Mouse (Mus musculus) lung, embryonic 16.5 days (tissue): ENCODE measurements around the gene Lrmda. TPM values are rescaled to one million over a fixed set of nuclear protein-coding genes. Genes with fewer than 3 reads are reported as not detected.

Source experiments
- ATAC-seq: fragments of 200-750 bp; cut with Nextera tagmentation; 2 replicates; pipeline ENCODE4 v1.8.0; 2017; ENCODE audit warnings: low read depth, mild to moderate bottlenecking, moderate library complexity
- H3K27ac ChIP-seq: fragments of 300-500 bp; sonication (generic); 2 replicates; pipeline ENCODE4 v1.5.1; 2014; ENCODE audit warnings: mild to moderate bottlenecking, control low read depth, low read length
- H3K27me3 ChIP-seq: fragments of 300-500 bp; sonication (generic); 2 replicates; pipeline ENCODE4 v1.6.1; 2014; ENCODE audit warnings: low read depth, low read length, mixed read lengths; ENCODE audit not compliant: control insufficient read depth, insufficient read depth
- H3K36me3 ChIP-seq: fragments of 300-500 bp; sonication (generic); 2 replicates; pipeline ENCODE4 v1.6.1; 2014; ENCODE audit warnings: low read length; ENCODE audit not compliant: control insufficient read depth, insufficient read depth
- H3K4me1 ChIP-seq: fragments of 300-500 bp; sonication (generic); replicated peaks from 2 replicates; pipeline ENCODE4 v1.6.1; 2014; ENCODE audit warnings: low read length, mixed read lengths; ENCODE audit not compliant: control insufficient read depth, insufficient read depth
- H3K4me2 ChIP-seq: fragments of 300-500 bp; sonication (generic); 2 replicates; pipeline ENCODE4 v1.6.1; 2014; ENCODE audit warnings: low read depth, low read length, control low read depth
- H3K4me3 ChIP-seq: fragments of 300-500 bp; sonication (generic); 2 replicates; pipeline ENCODE4 v1.5.1; 2014; ENCODE audit warnings: mild to moderate bottlenecking, low read length, control low read depth
- H3K9ac ChIP-seq: fragments of 300-500 bp; sonication (generic); 2 replicates; pipeline ENCODE4 v1.6.1; 2014; ENCODE audit warnings: low read length, control low read depth
- H3K9me3 ChIP-seq: fragments of 300-500 bp; sonication (generic); 2 replicates; pipeline ENCODE4 v1.6.1; 2016; ENCODE audit warnings: low read length; ENCODE audit not compliant: control insufficient read depth
- WGBS: fragments of 180-500 bp; shearing (Covaris S2); extraction: QIAGEN DNeasy Blood & Tissue Kit; methylation state at CpG from one replicate; pipeline ENCODE4 v1.1.7; 2014; 5-methylcytosine and 5-hydroxymethylcytosine counted together
- polyA plus RNA-seq: library from polyadenylated mRNA; unstranded; fragments of >200 nt; fragmentation: Nextera tagmentation; extraction: Ambion mirVana; gene quantifications from 2 replicates; pipeline ENCODE4 v1.2.1, GENCODE M21; 2015

The Lrmda gene
- polyA plus RNA-seq, 1 experiment from 2014 or later: 1.2 TPM

DNA sequence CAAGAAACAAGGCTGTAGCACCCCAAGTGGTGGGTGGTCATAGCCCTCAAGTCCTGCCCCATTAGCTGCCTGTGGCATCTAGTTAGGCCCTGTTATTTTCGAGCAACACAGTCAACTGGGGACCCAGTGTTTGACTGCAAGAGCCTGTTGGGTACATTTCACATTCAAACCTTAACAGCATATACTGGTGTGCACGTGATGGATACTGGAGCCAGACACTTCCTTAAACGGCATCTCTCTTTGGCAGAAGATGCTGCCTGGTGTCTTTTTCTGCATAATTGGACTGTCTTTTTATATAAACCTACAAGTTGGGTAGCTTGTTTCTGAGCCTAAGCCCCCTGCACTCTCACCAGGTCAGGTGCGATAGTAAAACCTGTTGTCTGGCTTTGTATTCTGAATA lies 532.8 kb downstream of the Lrmda start:
- Histone ChIP-seq H3K27me3 (no peaks in the 10 kb centered on the region), H3K4me3 (no peak overlapping the region), H3K9me3 (no peaks in the 10 kb centered on the region), H3K4me2 (no peak overlapping the region), H3K9ac (no peak overlapping the region), H3K36me3 (no peaks in the 10 kb centered on the region), H3K27ac (no peak overlapping the region), H3K4me1 (no peaks in the 10 kb centered on the region)
- 74% methylated on average over 4 of the region's 4 CpGs for WGBS
- ATAC-seq: no peak

- Histone ChIP-seq H3K9me3 (no peaks in the 10 kb centered on the region), H3K36me3 (no peaks in the 10 kb centered on the region), H3K4me2 (no peak overlapping the region), H3K4me1 (no peaks in the 10 kb centered on the region), H3K27ac (no peak overlapping the region), H3K4me3 (no peak overlapping the region), H3K9ac (no peak overlapping the region), H3K27me3 (no peaks in the 10 kb centered on the region)
- ATAC-seq: no peak
- WGBS: 66% methylated on average over 3 of the region's 3 CpGs
These were observed 533.3 kb downstream of the Lrmda start for GRCm38 (mm10) chr14:22552841-22553240.

DNA sequence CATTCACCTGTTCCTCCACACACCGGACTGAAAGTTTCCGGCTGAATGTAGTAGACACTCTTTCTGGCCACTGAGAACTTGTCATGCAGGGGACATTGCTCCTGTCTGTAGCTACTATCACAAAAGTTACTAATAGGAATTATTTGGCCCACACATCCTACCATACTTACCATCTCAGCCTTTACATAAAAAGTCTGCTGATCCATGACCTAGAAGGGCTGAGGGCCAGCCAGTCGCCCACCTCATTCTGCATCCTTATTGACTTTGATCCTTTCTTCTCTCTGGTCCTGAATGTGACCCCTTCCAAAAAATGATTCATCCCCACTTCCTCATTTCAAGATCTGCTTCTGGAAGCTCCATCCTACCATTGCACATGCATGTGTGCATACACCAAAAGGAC lies 534.2 kb downstream of the Lrmda start:
- Histone ChIP-seq H3K4me2 (no peak overlapping the region), H3K9ac (no peak overlapping the region), H3K27ac (no peak overlapping the region), H3K36me3 (no peaks in the 10 kb centered on the region), H3K4me3 (no peak overlapping the region), H3K4me1 (no peaks in the 10 kb centered on the region), H3K27me3 (no peaks in the 10 kb centered on the region), H3K9me3 (no peaks in the 10 kb centered on the region)
- ATAC-seq: no peak
- 94% methylated on average over 3 of the region's 3 CpGs for WGBS

DNA sequence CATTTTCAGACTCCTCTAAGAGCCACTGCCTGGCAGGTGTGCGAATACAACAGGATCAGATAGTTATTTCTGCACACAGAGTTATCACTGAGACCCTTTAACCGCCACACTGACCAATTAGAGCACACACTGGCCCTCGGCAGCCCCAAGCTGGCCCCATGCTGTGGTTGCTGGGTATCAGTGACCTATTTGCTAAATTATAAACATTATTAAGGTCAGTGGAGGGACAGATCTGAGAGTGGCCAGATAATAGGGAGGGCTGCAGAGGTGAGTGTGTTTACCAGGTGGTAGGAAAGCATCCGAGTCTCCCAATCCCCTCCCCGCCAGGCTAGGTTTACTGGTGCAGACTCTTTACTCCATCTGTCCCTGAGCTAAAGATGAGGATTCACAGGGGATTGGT lies 553.0 kb downstream of the Lrmda start:
- Histone ChIP-seq H3K9ac (no peak overlapping the region), H3K27me3 (no peaks in the 10 kb centered on the region), H3K27ac (no peak overlapping the region), H3K36me3 (no peaks in the 10 kb centered on the region), H3K4me2 (no peak overlapping the region), H3K9me3 (no peaks in the 10 kb centered on the region), H3K4me1 (peaks cover under 1% of the 10 kb centered on the region; the same call in 1 of the 2 replicates), H3K4me3 (no peak overlapping the region)
- ATAC-seq: no peak
- 69% methylated on average over 5 of the region's 5 CpGs for WGBS

GRCm38 (mm10) chr14:22573585-22573984 lies 554.1 kb downstream of the Lrmda start:
- H3K4me2 ChIP-seq: no peak overlapping the region
- no peak overlapping the region for H3K9ac ChIP-seq
- no peaks in the 10 kb centered on the region for H3K36me3 ChIP-seq
- H3K4me1 ChIP-seq: peaks cover 5% of the 10 kb centered on the region
- no peak for ATAC-seq
- no peak overlapping the region for H3K27ac ChIP-seq
- H3K27me3 ChIP-seq: no peaks in the 10 kb centered on the region
- no peaks in the 10 kb centered on the region for H3K9me3 ChIP-seq
- 83% methylated on average over 7 of the region's 7 CpGs for WGBS
- H3K4me3 ChIP-seq: no peak overlapping the region

DNA sequence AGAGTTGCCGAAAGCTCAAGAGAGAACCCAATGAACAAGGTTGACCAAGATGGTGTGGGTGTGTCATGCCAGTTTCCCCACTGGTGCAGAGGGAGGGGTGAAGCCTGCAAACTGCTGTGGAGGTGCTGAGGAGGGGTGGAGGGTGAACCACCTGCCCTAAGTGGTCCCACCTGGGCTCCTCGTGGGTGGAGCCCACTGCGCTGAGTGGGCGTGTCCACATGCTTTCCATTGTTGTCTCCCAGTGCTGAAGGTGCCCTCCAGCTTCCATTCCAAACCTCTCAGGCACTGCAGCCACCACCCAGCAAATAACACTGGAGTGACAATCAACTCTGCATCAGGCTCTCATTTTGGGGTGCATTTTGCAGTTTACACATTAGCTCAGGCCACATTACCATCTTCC lies 554.5 kb downstream of the Lrmda start:
- Histone ChIP-seq H3K4me1 (peaks cover 5% of the 10 kb centered on the region), H3K4me2 (no peak overlapping the region), H3K27me3 (no peaks in the 10 kb centered on the region), H3K36me3 (no peaks in the 10 kb centered on the region), H3K9ac (no peak overlapping the region), H3K9me3 (no peaks in the 10 kb centered on the region), H3K27ac (no peak overlapping the region), H3K4me3 (no peak overlapping the region)
- 66% methylated on average over 4 of the region's 4 CpGs for WGBS
- ATAC-seq: no peak

GRCm38 (mm10) chr14:22576441-22576840 lies 556.9 kb downstream of the Lrmda start:
- Histone ChIP-seq H3K4me1 (peaks cover 5% of the 10 kb centered on the region), H3K9ac (no peak overlapping the region), H3K36me3 (no peaks in the 10 kb centered on the region), H3K27me3 (no peaks in the 10 kb centered on the region), H3K27ac (no peak overlapping the region), H3K4me3 (no peak overlapping the region), H3K4me2 (no peak overlapping the region), H3K9me3 (no peaks in the 10 kb centered on the region)
- WGBS: 63% methylated on average over 6 of the region's 6 CpGs
- no peak for ATAC-seq

DNA sequence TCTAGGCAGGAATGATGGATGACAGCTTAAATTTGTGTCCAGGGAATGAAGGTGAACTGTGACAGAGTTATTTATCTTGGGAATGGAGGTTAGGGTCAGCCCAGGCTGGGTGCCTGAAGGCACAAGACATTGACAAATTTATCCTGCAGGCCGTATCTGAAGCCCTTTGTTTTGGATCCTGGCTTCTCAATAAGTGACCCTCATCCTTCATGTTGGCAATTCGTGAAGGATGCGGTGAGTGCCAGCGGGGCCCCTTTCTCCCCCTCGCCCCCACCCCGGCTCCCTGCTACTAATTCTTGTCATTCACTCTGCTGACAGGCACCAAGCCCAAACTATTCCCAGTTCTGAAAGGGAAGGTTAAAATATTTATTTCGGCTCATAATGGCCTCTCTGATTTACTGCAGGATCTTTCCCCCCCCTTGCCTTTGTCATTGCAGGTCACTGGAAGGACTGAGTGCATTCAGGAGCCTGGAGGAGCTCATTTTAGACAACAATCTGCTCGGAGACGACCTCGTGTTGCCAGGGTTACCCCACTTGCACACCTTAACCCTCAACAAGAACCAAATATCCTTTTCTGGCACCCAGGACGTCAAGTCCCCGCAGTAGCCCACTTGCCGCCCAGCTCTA lies 558.0 kb downstream of the Lrmda start:
- Histone ChIP-seq H3K36me3 (no peaks in the 10 kb centered on the region), H3K27me3 (no peaks in the 10 kb centered on the region), H3K4me1 (peaks cover 10% of the 10 kb centered on the region), H3K4me2 (peak overlapping the region; percentile 41), H3K4me3 (no peak overlapping the region), H3K9me3 (no peaks in the 10 kb centered on the region), H3K9ac (no peak overlapping the region), H3K27ac (no peak overlapping the region)
- ATAC-seq: no peak
- 29% methylated on average over 13 of the region's 13 CpGs for WGBS

DNA sequence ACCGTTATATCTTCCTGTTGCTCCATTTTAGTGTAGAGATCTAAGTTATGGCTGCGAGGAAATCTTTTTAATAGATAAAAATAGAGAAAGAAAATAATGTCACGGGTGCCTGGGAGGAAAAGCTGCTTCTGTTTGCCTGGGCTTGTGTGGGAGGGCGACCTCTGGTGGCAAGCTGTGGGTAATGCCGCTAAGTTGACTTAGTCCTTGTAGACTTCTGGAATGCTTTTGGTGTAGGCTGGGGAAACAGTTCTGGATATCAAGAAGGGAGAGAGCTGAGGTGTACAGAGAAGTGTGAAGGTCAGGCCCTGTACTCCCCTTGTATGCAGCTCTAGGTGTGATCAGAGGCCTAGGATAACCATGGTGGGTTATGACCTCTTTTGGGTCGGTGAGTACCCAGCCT lies 558.7 kb downstream of the Lrmda start:
- ATAC-seq: peak; percentile 37
- H3K27me3 ChIP-seq: no peaks in the 10 kb centered on the region
- H3K9me3 ChIP-seq: no peaks in the 10 kb centered on the region
- H3K9ac ChIP-seq: no peak overlapping the region
- peak overlapping the region; percentile 15; the same call in 1 of the 2 replicates for H3K4me3 ChIP-seq
- WGBS: 16% methylated on average over 6 of the region's 6 CpGs
- peaks cover 10% of the 10 kb centered on the region for H3K4me1 ChIP-seq
- peak overlapping the region; percentile 41 for H3K4me2 ChIP-seq
- H3K36me3 ChIP-seq: no peaks in the 10 kb centered on the region
- H3K27ac ChIP-seq: no peak overlapping the region

GRCm38 (mm10) chr14:22578986-22579385 lies 559.5 kb downstream of the Lrmda start:
- 86% methylated on average over 3 of the region's 3 CpGs for WGBS
- Histone ChIP-seq H3K4me3 (no peak overlapping the region), H3K4me1 (peaks cover 10% of the 10 kb centered on the region), H3K27ac (no peak overlapping the region), H3K36me3 (no peaks in the 10 kb centered on the region), H3K27me3 (no peaks in the 10 kb centered on the region), H3K9me3 (no peaks in the 10 kb centered on the region), H3K4me2 (no peak overlapping the region), H3K9ac (no peak overlapping the region)
- ATAC-seq: no peak
